Mouse (Mus musculus): ENCODE measurements around the gene Kcnq1.
A peak's percentile ranks its signal among the peaks of the same experiment; 100 is the strongest.

Gene Kcnq1

DNA sequence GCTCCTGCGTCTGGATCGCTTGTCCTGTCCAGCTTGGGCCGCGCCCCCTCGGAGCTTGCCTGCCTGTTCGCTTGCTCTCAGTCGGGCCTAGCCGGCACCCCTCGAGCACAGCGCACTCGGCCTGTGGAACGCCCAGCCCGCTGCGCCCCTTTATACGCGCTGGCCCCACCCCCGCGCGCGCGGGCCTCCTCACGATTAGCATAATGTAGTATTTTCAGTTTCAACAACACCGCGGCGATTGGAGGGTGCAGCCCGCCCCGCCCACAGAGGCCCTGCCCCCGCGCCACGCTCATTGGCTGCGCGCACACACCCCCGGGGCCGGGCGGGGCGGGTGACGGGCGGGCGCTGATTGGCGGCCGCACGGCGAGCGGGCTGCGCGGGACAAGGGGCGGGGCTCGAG, 354.7 kb downstream of the Kcnq1 start, which contains the start of gene Cdkn1c:
Gene Cdkn1c (minus strand): TSS at position 177 of the 400 bp plus-strand sequence.
- DNase-seq (ENCODE audit: low read depth, low spot score), result peak; percentile 70

DNA sequence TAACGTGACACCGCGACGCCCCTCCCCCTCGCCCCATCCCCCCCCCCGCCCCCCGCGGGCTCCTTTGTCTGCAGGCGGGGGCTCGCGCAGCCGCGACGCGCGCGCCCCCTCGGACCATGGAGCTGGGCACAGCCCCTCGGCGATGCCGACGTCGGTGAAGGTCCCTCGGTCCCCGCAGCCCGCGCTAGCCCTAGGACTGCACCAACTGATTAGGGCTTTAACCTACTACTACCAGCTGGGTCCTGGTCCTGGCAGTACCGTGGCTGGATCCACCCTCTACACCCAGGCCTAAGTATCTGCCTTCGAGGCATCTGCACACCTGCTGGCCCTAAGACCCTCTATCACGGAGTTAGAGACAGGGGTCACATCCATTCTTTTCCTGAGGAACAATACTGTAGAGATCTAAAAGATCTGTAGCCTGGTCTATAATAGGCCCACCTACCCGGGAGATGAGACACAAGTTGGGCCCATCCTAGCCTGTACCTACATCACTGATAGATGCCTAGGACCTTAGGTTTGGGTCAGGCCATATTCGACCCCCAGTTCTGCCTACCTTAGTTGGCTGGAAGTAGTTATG, 355.2 kb downstream of the Kcnq1 start:
- no peak for DNase-seq (ENCODE audit: low read depth, low spot score)

DNA sequence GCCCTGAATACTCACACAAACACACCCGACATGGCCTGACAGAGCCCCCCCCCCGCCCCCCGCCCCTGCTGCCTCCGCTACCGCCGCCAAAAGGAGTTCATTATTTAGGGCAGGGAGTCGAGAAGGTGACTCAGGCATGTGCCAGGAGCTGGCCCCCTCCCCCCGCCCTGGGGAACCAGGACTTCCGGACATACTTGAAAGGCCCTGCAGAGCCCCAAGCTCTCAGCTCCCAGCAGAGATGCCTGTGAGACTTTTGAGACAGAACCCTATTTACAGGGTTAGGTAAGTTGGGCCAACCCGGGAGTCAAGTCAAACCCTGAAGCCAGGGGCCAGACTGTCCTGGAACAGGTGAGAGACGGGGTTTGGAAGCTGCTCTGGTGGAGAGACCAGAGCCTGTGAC, 355.8 kb downstream of the Kcnq1 start:
- DNase-seq (ENCODE audit: low read depth, low spot score), result no peak

DNA sequence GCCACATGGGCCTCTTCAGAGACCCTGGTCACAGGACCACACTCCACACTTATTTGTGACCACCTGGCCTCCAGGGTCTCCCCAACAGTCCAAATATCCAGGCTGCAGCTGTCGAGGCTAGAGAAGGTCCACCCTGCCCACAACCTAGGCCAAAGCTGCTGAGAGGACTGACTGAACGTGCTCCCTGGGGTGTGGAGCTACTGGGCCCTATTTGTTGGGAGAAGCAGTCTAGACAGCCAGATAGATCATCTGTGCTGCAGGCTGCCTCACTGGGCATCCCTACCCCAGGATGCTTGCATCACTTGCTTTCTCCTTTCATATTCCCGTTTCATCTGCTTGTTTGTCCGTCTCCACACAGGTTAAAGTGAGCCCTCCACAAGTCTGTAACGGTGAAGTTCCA, 356.4 kb downstream of the Kcnq1 start:
- no peak for DNase-seq (ENCODE audit: low read depth, low spot score)

DNA sequence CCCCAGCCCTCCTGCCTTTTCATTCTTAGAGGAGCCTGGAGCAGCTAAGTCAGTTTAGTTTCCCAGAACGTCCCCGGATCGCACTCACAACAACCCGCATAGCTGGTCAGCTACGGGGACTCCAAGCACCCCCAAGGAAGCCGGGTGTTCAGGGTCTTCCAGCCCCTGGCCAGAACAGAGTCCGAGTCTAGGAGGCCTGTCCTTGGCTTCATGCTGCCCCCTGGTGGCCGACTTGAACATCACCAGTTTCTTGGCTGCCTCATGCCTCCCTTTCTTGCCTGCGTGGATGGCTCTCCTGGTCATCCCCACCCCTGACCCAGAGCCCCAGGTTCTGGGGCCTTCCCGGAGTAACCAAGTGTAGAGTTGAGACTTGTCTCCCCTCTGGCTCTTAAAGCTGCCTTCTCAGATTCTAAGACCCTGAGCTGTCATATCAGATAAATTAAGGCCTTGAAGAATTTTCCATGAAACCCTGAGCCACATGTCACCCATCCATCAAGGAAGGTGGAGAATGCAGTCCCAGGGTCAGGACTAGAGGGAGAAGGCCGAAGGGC, 357.8 kb downstream of the Kcnq1 start:
- peak; percentile 59 for DNase-seq (ENCODE audit: low read depth, low spot score)

DNA sequence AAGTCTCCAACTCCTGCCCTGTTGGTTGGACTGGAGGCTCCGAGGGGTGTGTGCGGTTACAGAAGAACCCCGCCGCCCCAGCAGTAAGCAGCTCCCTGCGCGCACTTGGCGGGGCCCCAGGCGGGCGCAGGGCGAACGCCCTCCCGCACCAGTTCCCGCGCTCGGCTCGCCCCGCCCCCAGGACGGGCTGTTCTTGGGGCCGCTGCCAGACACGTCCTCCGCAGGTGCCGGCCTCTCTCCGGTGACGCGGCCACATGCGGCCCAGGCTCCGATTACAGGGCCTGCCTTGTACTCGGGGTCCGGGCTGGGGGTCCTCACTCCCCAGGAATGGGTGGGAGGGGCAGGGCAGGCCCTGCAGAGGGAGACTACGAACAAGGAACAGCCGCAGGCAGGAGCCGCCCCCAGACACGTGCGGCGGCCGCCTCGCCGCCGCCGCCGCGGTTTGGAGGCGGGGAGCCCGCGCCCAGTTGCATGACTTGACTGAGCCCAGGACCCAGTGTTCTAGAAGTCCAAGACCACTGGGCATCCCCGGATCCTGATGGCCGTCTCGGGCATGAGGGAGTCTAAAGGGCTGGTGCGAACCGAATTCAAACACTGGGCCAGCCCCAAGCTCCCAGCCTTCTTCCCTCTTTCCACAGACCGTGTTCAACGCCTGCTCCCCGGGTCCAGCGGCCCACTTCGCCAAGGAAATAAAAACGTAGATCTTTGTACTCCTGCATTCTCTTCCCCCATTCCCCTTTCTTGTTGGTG, 358.8 kb downstream of the Kcnq1 start:
- DNase-seq (ENCODE audit: low read depth, low spot score), result no peak

DNA sequence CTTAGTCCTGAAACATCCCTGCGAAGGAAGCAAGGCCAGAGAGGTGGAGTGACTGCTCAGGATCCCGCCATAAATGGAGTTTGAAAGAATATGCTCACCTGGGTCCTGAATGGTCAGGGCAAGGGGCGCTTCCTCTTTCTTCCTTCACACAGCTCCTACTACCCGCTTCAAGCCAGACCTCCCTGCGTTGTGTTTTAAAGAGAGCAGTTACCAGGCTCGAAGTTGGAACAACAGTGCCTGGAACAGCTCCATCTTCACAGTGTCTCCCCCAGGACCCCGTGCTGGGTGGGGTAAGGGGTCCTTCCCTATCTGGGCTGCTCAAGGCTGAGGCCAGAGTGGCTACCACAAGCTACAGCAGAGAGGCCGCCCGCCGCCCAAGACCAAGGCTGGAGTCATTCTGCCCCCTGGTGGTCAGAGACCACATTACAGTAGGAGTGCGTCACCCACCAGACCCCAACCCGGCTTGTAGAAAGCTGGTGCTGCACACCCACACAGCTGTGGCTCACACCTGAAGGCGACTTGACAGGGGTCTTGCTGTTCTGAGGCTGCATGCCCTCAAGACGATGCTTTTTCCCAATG, 360.0 kb downstream of the Kcnq1 start:
- DNase-seq (ENCODE audit: low read depth, low spot score), result no peak

DNA sequence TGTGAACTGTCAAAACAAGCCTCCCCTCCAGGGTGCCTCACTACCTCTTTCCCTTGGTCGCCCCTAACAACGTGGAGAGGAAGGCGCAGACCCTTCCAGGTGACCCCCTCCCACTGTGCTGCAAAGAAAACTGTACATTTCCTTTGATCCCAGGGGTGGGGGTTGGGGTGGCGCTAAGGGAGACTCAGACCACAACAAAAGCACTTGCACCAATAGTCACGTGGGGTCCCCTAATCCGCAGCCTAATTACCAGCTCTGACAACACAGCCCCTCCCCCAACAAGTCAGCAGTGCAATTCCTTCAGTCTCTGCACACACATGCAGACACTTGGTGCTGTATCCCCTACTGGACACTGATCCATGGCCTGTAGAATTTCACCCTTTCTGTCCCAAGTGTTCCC, 361.6 kb downstream of the Kcnq1 start:
- DNase-seq (ENCODE audit: low read depth, low spot score), result no peak

DNA sequence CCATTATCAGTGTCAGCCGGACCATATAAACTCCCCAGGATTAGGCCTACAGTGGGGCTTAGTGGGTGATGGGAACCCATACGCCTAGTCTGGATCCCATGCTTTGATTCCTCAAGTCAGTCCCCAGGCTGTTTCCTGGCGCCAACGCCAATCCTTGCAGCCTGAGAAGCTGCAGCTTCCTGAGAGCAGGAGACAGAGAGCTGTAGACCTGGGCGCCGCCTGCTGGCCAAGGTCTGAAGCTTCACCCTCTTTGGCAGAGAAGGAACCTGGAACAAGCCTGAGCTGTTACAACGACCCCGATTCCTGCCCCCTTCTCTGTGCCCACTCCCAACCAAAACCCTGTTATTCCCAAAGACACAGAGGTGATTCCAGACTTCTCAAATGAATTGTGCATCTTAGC, 363.8 kb downstream of the Kcnq1 start:
- no peak for DNase-seq (ENCODE audit: low read depth, low spot score)

DNA sequence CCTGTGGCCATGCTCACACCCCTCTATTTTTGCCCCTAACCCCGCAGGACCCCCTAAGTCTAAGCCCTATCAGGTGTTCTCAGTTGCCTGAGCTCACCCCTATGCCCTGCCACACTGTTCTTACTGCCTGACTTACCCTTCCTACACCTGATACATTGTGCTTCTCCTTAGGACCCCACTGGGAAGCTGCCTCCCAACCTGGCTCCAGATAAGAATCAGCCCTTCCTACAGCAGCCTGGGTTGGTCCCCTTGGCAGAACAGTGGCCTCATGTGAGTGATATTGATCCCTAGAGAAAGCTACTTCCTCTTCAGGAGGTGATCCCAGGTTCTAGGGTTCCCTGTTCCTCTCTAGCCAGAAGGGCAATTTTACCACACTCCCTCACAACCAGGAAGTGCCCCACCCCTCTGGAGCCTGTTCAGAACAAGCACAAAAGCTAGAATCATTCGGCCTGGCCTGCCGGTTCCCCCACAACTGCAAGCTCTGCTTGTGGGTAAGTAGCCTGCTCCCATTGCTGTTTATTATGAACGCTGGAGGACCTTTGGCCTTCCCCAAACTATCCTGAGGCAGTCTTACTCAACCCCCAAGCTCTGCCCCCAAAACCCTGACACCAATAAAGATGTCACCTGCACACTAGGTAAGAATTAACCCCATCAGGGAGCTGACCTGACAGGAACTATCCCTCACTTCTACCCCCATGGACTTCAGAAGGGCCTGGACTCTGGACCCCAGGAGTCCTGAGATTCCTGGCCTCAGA, 367.4 kb downstream of the Kcnq1 start, which contains the start of gene Slc22a18:
Gene Slc22a18 (plus strand): TSS at position 390 of the 755 bp plus-strand sequence.
- no peak for DNase-seq (ENCODE audit: low read depth, low spot score)

DNA sequence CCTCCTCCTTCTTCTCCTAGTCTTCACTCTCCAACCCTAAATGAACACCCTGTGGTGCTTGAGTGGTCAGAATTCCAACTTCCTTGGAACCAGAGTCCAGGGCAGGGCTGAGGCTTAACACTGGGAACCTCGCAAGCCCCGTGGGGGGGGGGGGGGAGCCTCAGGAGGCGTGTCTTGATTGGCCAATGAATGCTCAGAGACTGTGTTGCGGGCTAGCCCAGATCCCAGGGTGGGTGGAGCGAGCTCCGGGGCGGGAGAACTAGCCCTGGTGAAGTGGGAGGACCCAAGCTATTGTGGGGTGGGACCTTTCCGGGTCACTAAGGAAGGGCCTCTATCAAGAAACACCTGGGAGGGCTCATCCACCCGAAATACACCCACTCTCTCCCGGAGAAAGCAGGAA, 368.6 kb downstream of the Kcnq1 start:
- DNase-seq (ENCODE audit: low read depth, low spot score), result no peak

DNA sequence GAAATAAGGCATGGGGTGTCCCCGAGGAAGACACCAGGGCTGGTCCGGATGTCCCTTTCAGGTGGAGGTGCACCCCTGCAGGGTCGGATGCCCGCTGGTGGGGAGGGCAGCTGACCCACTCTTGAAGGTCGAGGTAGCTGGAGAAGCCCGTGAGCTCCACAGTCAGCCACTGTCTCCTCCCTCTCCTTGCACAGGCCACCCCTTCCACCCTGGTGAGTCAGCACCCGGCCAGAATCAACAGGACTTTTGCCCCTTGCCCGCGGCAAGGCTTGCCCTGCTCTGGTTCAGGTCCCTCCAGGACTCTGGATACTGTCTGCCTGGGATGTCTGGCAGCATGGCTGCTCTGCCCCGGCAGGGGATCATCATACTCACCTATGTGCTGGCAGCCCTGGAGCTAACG, 369.7 kb downstream of the Kcnq1 start:
- no peak for DNase-seq (ENCODE audit: low read depth, low spot score)

Data from retina, adult 2 months (tissue).